In genomic region chr15:64627258-64627657, GRCm38 (mm10) we compare ENCODE assay signal across 8 mouse cellular contexts.
DNase-seq lines count a peak whose midpoint lies in the region; ATAC-seq and TF ChIP-seq lines count a peak whose summit lies in the region.

No protein-coding gene starts in this region.

- no peak overlapping the region for H3K9ac ChIP-seq in hindbrain, embryonic 11.5 days (ENCODE audit: low read depth, low read length)
- H3K9ac ChIP-seq in lung, postnatal 0 days (replicated peaks; ENCODE audit: low read depth): no peak overlapping the region

- no peak overlapping the region for H3K4me2 ChIP-seq in hindbrain, embryonic 11.5 days (replicated peaks; ENCODE audit: low read depth, low read length)
- H3K4me2 ChIP-seq in lung, postnatal 0 days (replicated peaks; ENCODE audit: low read depth, low read length): no peak overlapping the region

- H3K27ac ChIP-seq in cerebellum, adult 2 months (ENCODE audit: insufficient read depth, low read length): no peak overlapping the region
- no peak overlapping the region for H3K27ac ChIP-seq in hindbrain, embryonic 11.5 days (ENCODE audit: low read depth, low read length)
- H3K27ac ChIP-seq in lung, postnatal 0 days (ENCODE audit: low read length): no peak overlapping the region

- no peak for TF ChIP-seq POLR2A in cerebellum, adult 2 months (IDR thresholded peaks at IDR 0.05; ENCODE audit: borderline replicate concordance, insufficient read depth, low read length)

- no peaks in the 10 kb centered on the region for H3K9me3 ChIP-seq in hindbrain, embryonic 11.5 days (ENCODE audit: control insufficient read depth, low read length)
- H3K9me3 ChIP-seq in lung, postnatal 0 days (ENCODE audit: low read length): no peaks in the 10 kb centered on the region

- no peak overlapping the region for H3K4me3 ChIP-seq in cerebellum, adult 2 months (replicated peaks; ENCODE audit: insufficient read depth, low read depth, low read length)
- H3K4me3 ChIP-seq in hindbrain, embryonic 11.5 days (ENCODE audit: low read depth, low read length): no peak overlapping the region
- no peak overlapping the region for H3K4me3 ChIP-seq in lung, postnatal 0 days (ENCODE audit: low read depth, low read length)

- no peaks in the 10 kb centered on the region for H3K27me3 ChIP-seq in cerebellum, adult 2 months (ENCODE audit: control insufficient read depth, insufficient read depth, low read length)
- H3K27me3 ChIP-seq in hindbrain, embryonic 11.5 days (ENCODE audit: control insufficient read depth, insufficient read depth, low read length): no peaks in the 10 kb centered on the region
- H3K27me3 ChIP-seq in lung, postnatal 0 days (replicated peaks; ENCODE audit: insufficient read depth, low read length): no peaks in the 10 kb centered on the region

- TF ChIP-seq EP300 in lung, postnatal 0 days (IDR thresholded peaks at IDR 0.05): no peak

- no peaks in the 10 kb centered on the region for H3K4me1 ChIP-seq in cerebellum, adult 2 months (ENCODE audit: control insufficient read depth, insufficient read depth, low read length)
- no peaks in the 10 kb centered on the region for H3K4me1 ChIP-seq in hindbrain, embryonic 11.5 days (replicated peaks; ENCODE audit: control insufficient read depth, insufficient read depth, low read length)
- H3K4me1 ChIP-seq in lung, postnatal 0 days (ENCODE audit: insufficient read depth, low read depth, low read length): no peaks in the 10 kb centered on the region

- 17% methylated on average over 9 of the region's 9 CpGs for WGBS in cerebellum, adult 2 months
- 27% methylated on average over 9 of the region's 9 CpGs for WGBS in hindbrain, embryonic 11.5 days
- WGBS in lung, postnatal 0 days: 14% methylated on average over 9 of the region's 9 CpGs

- no peaks in the 10 kb centered on the region for H3K36me3 ChIP-seq in hindbrain, embryonic 11.5 days (ENCODE audit: control insufficient read depth, insufficient read depth, low read length)
- no peaks in the 10 kb centered on the region for H3K36me3 ChIP-seq in lung, postnatal 0 days (ENCODE audit: insufficient read depth, low read length)

- TF ChIP-seq CTCF in cerebellum, adult 2 months (IDR thresholded peaks at IDR 0.05; ENCODE audit: borderline replicate concordance, insufficient read depth, low read depth, low read length): peak; percentile 80
- peak; percentile 87 for TF ChIP-seq CTCF in lung, postnatal 0 days (IDR thresholded peaks at IDR 0.05)

- ATAC-seq in hindbrain, embryonic 11.5 days (ENCODE audit: low FRiP score): no peak
- no peak for ATAC-seq in lung, postnatal 0 days

- peak; percentile 51 for DNase-seq in Muller cell, postnatal 12 days (ENCODE audit: inconsistent ontology term)
- peak; percentile 47 to 66 for DNase-seq in cerebellum, adult 2 months
- peak; percentile 55 to 88 for DNase-seq in frontal cortex, adult 2 months (ENCODE audit: extremely low spot score in 1 of 2, low spot score in 1 of 2)
- peak; percentile 84 for DNase-seq in hindbrain, embryonic 11.5 days (ENCODE audit: low spot score)
- peak; percentile 65 to 82 for DNase-seq in layer of hippocampus, adult 8-10 months (ENCODE audit: low spot score in 2 of 2)
- DNase-seq in lung, postnatal 0 days (ENCODE audit: low spot score): peak; percentile 81
- DNase-seq in retina, adult 2 months (ENCODE audit: low read depth, low spot score): peak; percentile 26
- DNase-seq in thymus, postnatal 4 days: peak; percentile 75

Comparison
In these comparisons a context has a peak if more than half of its experiments do, and no peak if none do; other contexts are left out.
1. DNase-seq: peak in every context shown above with its lines; median percentile 84 in hindbrain, embryonic 11.5 days; 81 in lung, postnatal 0 days; 75 in thymus, postnatal 4 days; 74 in layer of hippocampus, adult 8-10 months; 72 in frontal cortex, adult 2 months; 56 in cerebellum, adult 2 months; 51 in Muller cell, postnatal 12 days; 26 in retina, adult 2 months.